Mouse (Mus musculus): ENCODE results near the gene Tppp3. TPM values are rescaled to one million over a fixed set of nuclear protein-coding genes. Genes with fewer than 3 reads are reported as not detected.

Gene Tppp3
- polyA plus RNA-seq, 1 experiment from 2014 or later, result 160 TPM

GRCm38 (mm10) chr8:105506977-105507376 is 35.7 kb upstream of the Tppp3 start:
- WGBS, result 58% methylated on average over 6 of the region's 6 CpGs
- H3K27ac ChIP-seq, result no peak overlapping the region

GRCm38 (mm10) chr8:105504617-105505016 is 33.3 kb upstream of the Tppp3 start:
- WGBS, result 92% methylated on average over 3 of the region's 3 CpGs
- Histone ChIP-seq H3K27me3 (no peaks in the 10 kb centered on the region), H3K4me2 (no peak overlapping the region), H3K27ac (no peak overlapping the region), H3K9ac (no peak overlapping the region), H3K4me3 (no peak overlapping the region), H3K4me1 (peaks cover 14% of the 10 kb centered on the region), H3K9me3 (no peaks in the 10 kb centered on the region), H3K36me3 (no peaks in the 10 kb centered on the region)
- ATAC-seq (ENCODE audit: insufficient number of reproducible peaks, low FRiP score, low TSS enrichment, low read depth), result no peak

More at GRCm38 (mm10) chr8:105506977-105507376, 35.7 kb upstream of the Tppp3 start:
- Histone ChIP-seq H3K9ac (no peak overlapping the region), H3K9me3 (no peaks in the 10 kb centered on the region), H3K27me3 (no peaks in the 10 kb centered on the region), H3K36me3 (no peaks in the 10 kb centered on the region), H3K4me2 (no peak overlapping the region), H3K4me1 (peaks cover 20% of the 10 kb centered on the region), H3K4me3 (no peak overlapping the region)
- ATAC-seq (ENCODE audit: insufficient number of reproducible peaks, low FRiP score, low TSS enrichment, low read depth), result no peak

- H3K4me1 ChIP-seq, result peaks cover 17% of the 10 kb centered on the region
- no peaks in the 10 kb centered on the region for H3K27me3 ChIP-seq
- no peak overlapping the region for H3K27ac ChIP-seq
- H3K4me3 ChIP-seq, result no peak overlapping the region
- no peaks in the 10 kb centered on the region for H3K9me3 ChIP-seq
- 72% methylated on average over 12 of the region's 12 CpGs for WGBS
- ATAC-seq (ENCODE audit: insufficient number of reproducible peaks, low FRiP score, low TSS enrichment, low read depth), result no peak
- no peak overlapping the region for H3K4me2 ChIP-seq
- H3K36me3 ChIP-seq, result no peaks in the 10 kb centered on the region
- no peak overlapping the region for H3K9ac ChIP-seq
Observed at GRCm38 (mm10) chr8:105499787-105500186, 28.5 kb upstream of the Tppp3 start.

GRCm38 (mm10) chr8:105496439-105497180 is 25.3 kb upstream of the Tppp3 start, which contains the start of gene Zdhhc1:
Gene Zdhhc1, minus strand, starts transcription at chr8:105496902.
- peak within 1 kb of the TSS; percentile 83 for H3K4me3 ChIP-seq
- no peaks in the 10 kb centered on the region for H3K27me3 ChIP-seq
- no peaks in the 10 kb centered on the region for H3K36me3 ChIP-seq
- H3K4me1 ChIP-seq, result peaks cover 21% of the 10 kb centered on the region
- under 1% methylated on average over 68 of the region's 68 CpGs for WGBS
- H3K4me2 ChIP-seq, result peak within 1 kb of the TSS; percentile 84
- H3K9ac ChIP-seq, result peak within 1 kb of the TSS; percentile 91
- peak within 1 kb of the TSS; percentile 89 for H3K27ac ChIP-seq
- H3K9me3 ChIP-seq, result no peaks in the 10 kb centered on the region
- peak; percentile 76 for ATAC-seq (ENCODE audit: insufficient number of reproducible peaks, low FRiP score, low TSS enrichment, low read depth)

GRCm38 (mm10) chr8:105495350-105496302 is 24.3 kb upstream of the Tppp3 start:
- no peaks in the 10 kb centered on the region for H3K36me3 ChIP-seq
- 33% methylated on average over 17 of the region's 17 CpGs for WGBS
- peak overlapping the region; percentile 89; the same call in 1 of the 2 replicates for H3K27ac ChIP-seq
- ATAC-seq (ENCODE audit: insufficient number of reproducible peaks, low FRiP score, low TSS enrichment, low read depth), result no peak
- H3K9me3 ChIP-seq, result no peaks in the 10 kb centered on the region
- peak overlapping the region; percentile 84 for H3K4me2 ChIP-seq
- H3K4me1 ChIP-seq, result peaks cover 21% of the 10 kb centered on the region
- H3K9ac ChIP-seq, result peak overlapping the region; percentile 91; the same call in 1 of the 2 replicates
- no peaks in the 10 kb centered on the region for H3K27me3 ChIP-seq
- peak overlapping the region; percentile 83 for H3K4me3 ChIP-seq

GRCm38 (mm10) chr8:105494566-105494965 is 23.2 kb upstream of the Tppp3 start:
- no peak for ATAC-seq (ENCODE audit: insufficient number of reproducible peaks, low FRiP score, low TSS enrichment, low read depth)
- H3K9me3 ChIP-seq, result no peaks in the 10 kb centered on the region
- H3K4me1 ChIP-seq, result peaks cover 21% of the 10 kb centered on the region
- no peak overlapping the region for H3K9ac ChIP-seq
- H3K27ac ChIP-seq, result no peak overlapping the region; the same call in 1 of the 2 replicates
- 72% methylated on average over 3 of the region's 3 CpGs for WGBS
- H3K4me2 ChIP-seq, result no peak overlapping the region
- no peaks in the 10 kb centered on the region for H3K36me3 ChIP-seq
- no peaks in the 10 kb centered on the region for H3K27me3 ChIP-seq
- no peak overlapping the region for H3K4me3 ChIP-seq

GRCm38 (mm10) chr8:105493495-105493894 is 22.2 kb upstream of the Tppp3 start:
- Histone ChIP-seq H3K9ac (no peak overlapping the region), H3K4me2 (no peak overlapping the region), H3K36me3 (no peaks in the 10 kb centered on the region), H3K9me3 (no peaks in the 10 kb centered on the region), H3K27me3 (no peaks in the 10 kb centered on the region), H3K27ac (no peak overlapping the region), H3K4me3 (no peak overlapping the region), H3K4me1 (peaks cover 21% of the 10 kb centered on the region)
- ATAC-seq (ENCODE audit: insufficient number of reproducible peaks, low FRiP score, low TSS enrichment, low read depth), result no peak
- WGBS, result 20% methylated on average over 3 of the region's 3 CpGs

- Histone ChIP-seq H3K36me3 (peaks cover 8% of the 10 kb centered on the region; the same call in 1 of the 2 replicates), H3K4me3 (no peak overlapping the region), H3K9me3 (no peaks in the 10 kb centered on the region), H3K27me3 (no peaks in the 10 kb centered on the region), H3K27ac (no peak overlapping the region), H3K4me2 (no peak overlapping the region), H3K4me1 (peaks cover 6% of the 10 kb centered on the region; the same call in 1 of the 2 replicates), H3K9ac (no peak overlapping the region)
- ATAC-seq (ENCODE audit: insufficient number of reproducible peaks, low FRiP score, low TSS enrichment, low read depth), result no peak
- WGBS, result 44% methylated on average over 1 of the region's 1 CpGs
Observed at GRCm38 (mm10) chr8:105489281-105489680, 18.0 kb upstream of the Tppp3 start.

- H3K4me3 ChIP-seq, result no peak overlapping the region
- peaks cover 13% of the 10 kb centered on the region; the same call in 1 of the 2 replicates for H3K36me3 ChIP-seq
- no peak for ATAC-seq (ENCODE audit: insufficient number of reproducible peaks, low FRiP score, low TSS enrichment, low read depth)
- no peak overlapping the region for H3K9ac ChIP-seq
- WGBS, result 63% methylated on average over 3 of the region's 3 CpGs
- no peaks in the 10 kb centered on the region for H3K9me3 ChIP-seq
- H3K4me2 ChIP-seq, result no peak overlapping the region
- no peak overlapping the region for H3K27ac ChIP-seq
- no peaks in the 10 kb centered on the region for H3K27me3 ChIP-seq
- peaks cover 17% of the 10 kb centered on the region for H3K4me1 ChIP-seq
Observed at GRCm38 (mm10) chr8:105488082-105488481, 16.8 kb upstream of the Tppp3 start.

- H3K4me2 ChIP-seq, result no peak overlapping the region
- H3K4me1 ChIP-seq, result peaks cover 22% of the 10 kb centered on the region
- no peak overlapping the region for H3K9ac ChIP-seq
- WGBS, result 33% methylated on average over 2 of the region's 2 CpGs
- no peak overlapping the region for H3K4me3 ChIP-seq
- no peaks in the 10 kb centered on the region for H3K27me3 ChIP-seq
- no peaks in the 10 kb centered on the region for H3K9me3 ChIP-seq
- peaks cover 27% of the 10 kb centered on the region; the same call in 1 of the 2 replicates for H3K36me3 ChIP-seq
- no peak for ATAC-seq (ENCODE audit: insufficient number of reproducible peaks, low FRiP score, low TSS enrichment, low read depth)
- H3K27ac ChIP-seq, result peak overlapping the region; percentile 62; the same call in 1 of the 2 replicates
Observed at GRCm38 (mm10) chr8:105484392-105484791, 13.1 kb upstream of the Tppp3 start.

- H3K9me3 ChIP-seq, result no peaks in the 10 kb centered on the region
- peaks cover 22% of the 10 kb centered on the region for H3K4me1 ChIP-seq
- ATAC-seq (ENCODE audit: insufficient number of reproducible peaks, low FRiP score, low TSS enrichment, low read depth), result peak; percentile 56
- WGBS, result 34% methylated on average over 3 of the region's 3 CpGs
- H3K4me3 ChIP-seq, result no peak overlapping the region
- H3K27me3 ChIP-seq, result no peaks in the 10 kb centered on the region
- H3K36me3 ChIP-seq, result peaks cover 31% of the 10 kb centered on the region; the same call in 1 of the 2 replicates
- H3K27ac ChIP-seq, result peak overlapping the region; percentile 62; the same call in 1 of the 2 replicates
- no peak overlapping the region for H3K4me2 ChIP-seq
- no peak overlapping the region for H3K9ac ChIP-seq
Observed at GRCm38 (mm10) chr8:105484030-105484368, 12.7 kb upstream of the Tppp3 start.

Data from limb, embryonic 15.5 days (tissue).